Mouse (Mus musculus) mature B cell (primary cell): ENCODE measurements at regions not wholly inside any gene's neighbourhood (a gene's known extent, or its start where the extent isn't known, plus 50 kb on each side); places are given as distances from the start of the nearest gene placed in this dataset.

Source experiments
- in situ Hi-C: fragments of 300-500 bp; cut with MboI; formaldehyde crosslinking; loops from 2 replicates; pipeline ENCODE4 v1.14.3; 2019

DNA sequence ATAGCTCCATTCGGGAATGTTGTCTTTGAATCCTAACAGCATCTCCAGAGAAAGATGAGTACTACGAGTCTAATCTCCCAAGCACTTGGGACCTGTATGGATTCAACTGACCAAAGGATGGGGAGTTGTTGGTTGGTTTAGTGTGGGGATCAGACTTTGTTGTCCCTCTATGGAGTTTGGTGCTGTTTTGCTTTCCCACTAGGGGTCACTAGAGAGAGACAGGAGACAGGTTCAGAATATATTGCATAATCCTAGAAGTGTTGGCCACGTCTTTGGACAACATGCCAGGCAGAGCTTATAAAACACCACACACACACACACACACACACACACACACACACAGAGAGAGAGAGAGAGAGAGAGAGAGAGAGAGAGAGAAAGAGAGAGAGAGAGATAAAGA, 118.6 kb upstream of the Ercc6l2 start:
- in situ Hi-C loops = loop anchor here (25.0 kb wide), 1 partner anchor 341 kb away; no protein-coding TSS in a partner anchor

DNA sequence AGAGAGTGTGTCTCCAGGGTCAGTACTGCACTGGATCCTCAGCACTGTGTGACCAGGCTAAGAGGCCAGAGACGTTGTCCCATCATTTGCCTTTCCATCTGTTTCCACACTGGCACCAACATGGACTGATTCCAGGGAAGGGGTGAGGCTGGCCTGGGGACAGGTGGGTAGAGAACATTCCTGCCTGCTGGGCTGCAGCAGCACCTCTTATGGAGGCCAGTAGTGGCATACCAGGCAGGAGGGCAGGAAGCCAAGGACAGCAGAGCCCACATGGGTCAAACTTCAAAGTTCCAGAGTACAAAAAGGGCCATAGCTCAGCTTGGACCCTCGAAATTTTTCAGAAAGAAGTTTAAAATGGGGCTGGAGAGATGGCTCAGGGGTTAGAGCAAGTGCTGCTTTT, 115.4 kb upstream of the Ercc6l2 start:
- in situ Hi-C loops = loop anchor here (25.0 kb wide), 1 partner anchor 338 kb away; no protein-coding TSS in a partner anchor

DNA sequence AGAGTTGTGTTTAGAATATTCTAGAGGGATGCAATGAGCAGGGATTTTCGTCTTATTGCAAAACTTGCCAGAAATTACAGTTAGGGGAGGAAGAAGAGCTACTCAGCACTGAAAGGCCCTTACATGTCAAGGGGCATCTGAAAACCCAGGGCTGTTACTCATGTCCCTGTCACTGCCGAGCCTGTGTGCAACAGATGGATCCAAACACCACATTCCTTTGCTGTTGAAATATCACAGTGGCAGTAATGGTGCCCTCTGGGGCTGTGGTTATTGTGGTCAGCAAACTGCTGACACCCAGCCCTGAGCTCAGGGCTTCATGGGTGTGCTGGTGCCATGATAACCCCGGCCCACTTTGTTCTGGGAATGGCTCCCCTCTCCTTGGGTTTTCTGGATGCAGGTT, 114.3 kb upstream of the Ercc6l2 start:
- in situ Hi-C loops = no loop called here

DNA sequence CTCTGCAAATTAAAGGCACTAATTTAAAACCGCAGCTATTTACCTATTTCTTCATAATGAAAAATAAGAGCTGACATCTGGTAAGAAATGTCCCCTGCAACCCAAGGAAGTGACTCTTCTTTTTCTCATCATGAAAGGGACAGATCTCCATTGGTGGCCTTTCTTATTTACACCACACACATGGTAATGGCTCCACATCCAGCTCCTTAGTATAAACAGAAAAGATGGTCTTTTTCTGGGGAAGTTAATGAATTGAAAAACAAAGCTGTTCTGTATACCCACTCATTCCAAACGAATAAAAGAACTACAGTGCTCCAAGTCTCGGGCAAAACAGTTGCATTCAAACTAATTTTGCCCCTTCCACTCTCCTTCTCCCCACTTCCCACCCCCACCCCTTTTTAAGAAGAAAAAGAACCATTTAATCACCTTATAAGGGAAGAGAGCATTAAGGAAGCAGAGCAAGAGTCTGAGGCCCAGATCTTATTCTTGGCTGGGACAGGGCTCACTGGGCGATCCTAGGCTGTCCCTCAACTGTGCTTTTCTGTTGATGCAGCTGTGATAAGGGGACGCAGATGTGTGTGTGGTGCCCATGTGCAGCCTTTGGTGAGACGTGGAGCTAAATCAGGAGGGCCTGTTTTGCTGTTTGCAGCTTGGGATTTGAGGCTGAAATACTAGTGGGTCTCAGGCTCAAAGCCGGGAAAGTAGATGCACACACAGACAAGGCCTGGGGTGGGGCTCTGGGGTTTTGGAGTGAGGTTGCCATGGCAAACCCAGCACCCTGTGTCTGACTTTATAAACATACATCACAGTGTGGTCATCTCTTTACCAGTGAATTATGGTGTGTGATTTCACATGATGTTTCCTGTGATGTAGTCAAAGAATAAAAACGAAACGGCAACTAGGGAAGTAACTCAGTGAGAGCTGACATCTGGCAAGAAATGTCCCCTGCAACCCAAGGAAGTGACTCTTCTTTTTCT, 113.6 kb upstream of the Ercc6l2 start:
- in situ Hi-C loops = no loop called here

DNA sequence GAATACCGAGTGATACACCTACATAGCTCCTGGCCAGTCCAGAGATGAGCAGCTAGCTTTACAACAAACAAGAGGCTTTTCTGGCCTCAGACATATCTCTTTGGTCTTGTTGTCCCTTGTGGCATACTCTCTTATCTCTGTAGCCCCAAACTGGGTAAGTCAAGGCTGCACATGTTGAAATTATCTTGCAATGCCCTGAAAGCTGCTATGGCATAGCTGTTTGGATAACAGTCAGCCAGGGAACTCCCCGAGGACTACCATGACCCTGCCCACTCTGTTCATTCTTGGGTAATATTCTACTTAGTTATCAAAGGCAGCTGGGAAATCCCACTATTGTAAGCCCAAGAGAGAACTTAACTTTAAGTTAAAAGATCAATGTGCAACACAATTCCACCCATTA, 106.5 kb upstream of the Ercc6l2 start:
- in situ Hi-C loops = no loop called here

DNA sequence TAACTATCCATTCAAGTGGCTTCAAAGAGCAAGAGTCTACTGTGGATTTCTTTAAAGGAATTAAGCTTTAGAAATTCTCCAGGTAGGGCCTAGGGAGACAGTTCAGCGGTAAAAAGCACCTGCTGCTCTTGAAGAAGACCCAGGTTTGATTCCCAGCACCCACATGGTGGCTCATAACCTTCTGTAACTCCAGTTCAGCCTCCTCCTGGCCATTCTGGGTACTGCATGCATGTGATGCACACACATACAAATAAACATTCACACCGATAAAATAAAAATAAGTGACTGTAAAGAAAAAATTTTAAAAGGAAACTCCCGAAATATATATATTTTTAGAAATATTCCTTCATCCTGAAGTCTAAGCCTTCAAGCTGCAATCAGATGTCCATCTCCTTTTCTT, 101.9 kb upstream of the Ercc6l2 start:
- in situ Hi-C loops = no loop called here

DNA sequence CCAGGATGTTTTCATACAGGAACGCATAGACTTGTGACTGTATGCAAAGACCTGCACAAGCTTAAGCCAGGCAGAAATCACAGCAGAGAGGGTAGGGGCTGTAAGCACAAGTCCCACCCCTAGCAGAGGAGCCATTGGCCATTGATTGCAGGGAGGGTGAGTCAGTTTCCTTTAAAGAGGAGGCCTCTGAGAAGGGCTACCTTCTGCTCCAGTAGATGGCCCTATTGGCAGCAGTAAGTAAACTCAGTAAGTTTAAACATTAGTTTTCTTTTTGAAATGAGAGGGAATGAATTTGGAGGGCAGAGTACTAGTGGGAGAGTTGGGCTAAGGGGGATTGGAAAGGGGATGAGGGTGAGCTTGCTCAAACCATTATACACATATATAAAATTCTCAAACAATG, 98.5 kb upstream of the Ercc6l2 start:
- in situ Hi-C loops = no loop called here

DNA sequence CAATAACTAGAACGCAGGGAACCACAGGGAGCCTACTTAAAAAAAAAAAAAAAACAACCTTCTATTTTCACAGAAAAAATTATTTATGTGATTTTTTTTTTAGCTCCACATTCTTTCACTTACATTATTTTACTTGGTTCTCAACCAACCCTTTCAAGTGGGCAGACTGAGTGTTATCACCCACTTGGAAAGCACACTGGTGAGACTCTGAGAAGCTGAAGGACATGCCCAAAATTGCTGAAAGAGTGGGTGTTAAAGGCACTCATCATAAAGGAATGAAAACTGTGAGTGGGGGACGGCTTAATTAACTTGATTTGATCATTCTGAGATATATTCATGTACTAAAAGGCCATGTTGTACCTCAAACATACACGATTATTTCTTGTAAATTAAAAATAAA, 97.8 kb upstream of the Ercc6l2 start:
- in situ Hi-C loops = no loop called here

DNA sequence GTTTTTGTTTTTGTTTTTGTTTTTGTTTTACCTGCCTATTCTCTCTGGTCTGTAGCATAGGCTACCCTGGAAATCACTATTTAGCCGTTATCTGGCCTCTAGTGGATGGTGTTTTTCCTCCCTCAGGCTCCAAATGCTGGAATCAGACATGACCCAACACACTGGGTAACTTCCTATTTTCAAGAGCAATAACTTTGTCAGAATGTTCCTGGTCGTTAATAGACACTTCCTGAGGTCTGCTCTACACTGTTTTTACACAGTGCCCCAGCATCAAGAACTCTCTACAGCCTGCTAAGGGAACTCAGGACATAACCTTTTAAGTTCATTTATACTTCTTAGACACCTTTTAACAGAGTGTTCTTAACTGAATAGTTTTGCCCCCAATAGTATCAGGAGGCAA, 96.3 kb upstream of the Ercc6l2 start:
- in situ Hi-C loops = no loop called here

DNA sequence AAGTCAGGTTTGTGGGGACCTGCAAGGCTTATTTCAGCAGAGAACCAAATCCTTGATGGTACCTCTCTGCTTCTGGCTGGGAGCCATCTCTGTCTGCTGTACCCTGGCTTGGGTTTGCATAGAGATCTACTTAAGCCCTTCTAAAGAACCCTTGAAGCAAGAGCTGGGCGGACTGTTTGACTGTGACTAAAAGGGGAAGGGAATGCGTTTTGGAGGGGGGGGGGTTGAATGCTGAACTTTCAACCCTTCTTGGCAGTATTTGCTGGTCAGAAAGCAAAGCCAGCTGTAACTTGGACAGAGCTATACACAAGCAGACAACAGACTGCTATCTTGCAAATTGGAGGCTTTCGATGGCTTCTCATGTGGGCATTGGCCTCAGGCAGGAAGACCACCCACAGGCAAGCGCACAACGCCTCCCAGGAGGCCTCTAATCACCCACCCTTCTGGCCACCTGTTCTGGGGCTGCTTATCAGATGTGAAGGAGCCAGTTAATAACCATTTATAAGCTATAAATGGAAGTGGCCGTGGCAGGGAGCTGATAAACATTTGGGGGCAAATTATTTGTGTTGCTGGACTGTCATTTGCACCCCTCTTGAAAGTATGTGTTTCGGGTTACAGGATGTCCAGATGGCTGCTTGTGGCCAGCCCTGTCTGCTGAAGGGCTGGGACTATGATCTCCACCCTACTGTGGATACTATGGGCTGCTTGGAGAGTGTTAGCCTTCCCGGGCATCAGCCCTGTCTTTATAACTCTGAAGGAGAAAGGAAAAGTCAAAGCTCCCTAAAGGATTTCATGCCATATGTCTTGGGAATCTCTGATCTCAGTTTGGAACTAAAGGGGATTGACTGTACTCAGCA, 95.5 kb upstream of the Ercc6l2 start:
- in situ Hi-C loops = no loop called here

DNA sequence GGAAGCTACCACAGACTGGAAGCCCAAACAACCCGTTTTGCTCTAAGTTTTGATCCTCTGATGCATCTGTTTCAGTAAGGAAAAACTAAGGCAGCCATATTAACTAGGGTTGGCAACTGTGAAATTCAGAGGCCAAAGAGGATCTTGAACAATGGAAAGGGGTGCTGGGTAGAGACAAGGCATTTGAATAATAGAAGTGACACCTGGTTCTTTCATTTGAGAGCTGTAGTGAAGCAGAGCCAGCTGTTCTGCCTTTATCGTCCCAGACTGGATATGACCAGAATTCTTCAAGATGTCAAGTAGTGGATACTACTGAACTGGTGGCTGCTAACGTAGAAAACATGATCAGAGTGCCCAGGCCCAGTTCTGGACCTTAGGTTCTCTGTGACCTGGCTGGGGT, 94.4 kb upstream of the Ercc6l2 start:
- in situ Hi-C loops = no loop called here

DNA sequence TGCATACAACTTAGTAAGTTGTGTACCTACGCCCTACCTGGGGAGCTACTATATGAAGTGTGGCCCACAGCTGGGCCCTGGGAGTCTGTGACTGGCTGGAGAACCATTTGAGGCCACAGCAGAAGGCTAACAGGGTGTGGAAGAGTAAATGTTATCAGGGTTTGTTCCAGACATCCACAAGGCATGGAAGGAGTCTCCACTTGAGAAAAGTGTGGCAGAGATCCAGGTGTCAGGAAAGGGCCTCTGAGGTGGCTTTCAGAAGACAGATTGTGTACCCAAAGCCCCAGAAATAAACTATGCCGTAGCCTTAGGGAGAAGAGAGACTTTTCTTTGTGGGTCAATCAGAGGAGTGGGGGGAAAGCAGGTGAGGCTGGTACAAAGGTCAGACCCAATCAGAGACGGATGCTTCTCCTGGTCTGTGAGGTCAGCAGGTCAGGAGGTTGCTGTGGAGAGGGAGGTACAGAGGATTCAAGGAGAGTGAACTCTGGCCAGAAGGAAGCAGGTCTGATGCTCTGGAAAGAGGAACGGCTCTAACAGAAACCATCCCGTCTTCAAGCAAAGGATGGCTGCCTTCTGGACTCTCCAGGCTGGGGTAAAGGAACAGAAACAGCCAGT, 93.9 kb upstream of the Ercc6l2 start:
- in situ Hi-C loops = no loop called here

DNA sequence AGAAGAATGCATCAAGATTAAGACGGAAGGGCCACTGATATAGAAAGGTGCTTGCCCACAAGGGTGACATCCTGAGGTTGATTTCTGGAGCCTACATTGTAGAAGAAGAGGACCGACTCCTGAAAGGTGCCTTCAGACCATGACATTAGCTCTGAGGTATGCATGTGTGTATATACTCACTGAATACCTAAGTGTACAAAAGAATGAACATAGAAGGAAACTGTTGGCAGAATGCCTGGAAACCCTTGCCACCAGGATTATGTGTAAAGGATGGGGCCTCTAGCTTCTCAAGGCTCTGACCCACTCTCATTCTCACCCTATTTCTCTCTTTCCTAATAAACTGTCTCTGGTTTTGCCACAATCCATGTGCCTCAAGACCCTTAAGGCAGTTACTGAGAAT, 90.7 kb upstream of the Ercc6l2 start:
- in situ Hi-C loops = no loop called here

DNA sequence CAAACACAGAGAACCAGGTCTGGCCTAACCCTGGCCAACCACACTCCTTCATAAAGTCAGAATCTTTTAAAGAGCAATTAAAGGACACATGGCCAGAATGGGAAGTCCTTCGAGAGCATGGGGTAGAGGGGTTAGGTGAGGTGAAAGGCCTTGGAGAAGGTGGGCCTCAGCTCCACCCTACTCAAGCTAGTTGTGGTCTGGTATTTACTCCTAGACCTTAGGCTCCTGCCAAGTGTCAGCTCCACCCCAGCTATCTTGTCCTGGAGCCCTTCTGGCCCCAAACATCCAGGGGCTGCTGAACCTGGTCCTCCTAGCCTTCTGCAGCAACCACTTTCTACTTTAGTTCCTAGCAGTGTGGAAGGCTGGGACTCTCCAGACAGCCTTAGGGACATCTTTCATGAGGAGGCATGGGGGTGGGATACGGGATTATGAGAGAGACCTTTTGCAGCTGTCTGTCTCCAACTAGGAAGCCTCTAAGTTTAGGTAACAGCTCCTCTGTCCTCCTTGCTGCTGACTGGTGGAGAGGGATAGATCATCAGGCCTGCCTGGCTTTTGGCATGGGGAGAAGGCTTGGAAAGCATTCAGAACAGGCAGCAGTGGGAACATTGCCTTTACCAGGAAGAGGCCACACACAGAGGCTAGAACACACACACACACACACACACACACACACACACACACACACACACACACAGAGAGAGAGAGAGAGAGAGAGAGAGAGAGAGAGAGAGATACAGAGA, 90.0 kb upstream of the Ercc6l2 start:
- in situ Hi-C loops = no loop called here

DNA sequence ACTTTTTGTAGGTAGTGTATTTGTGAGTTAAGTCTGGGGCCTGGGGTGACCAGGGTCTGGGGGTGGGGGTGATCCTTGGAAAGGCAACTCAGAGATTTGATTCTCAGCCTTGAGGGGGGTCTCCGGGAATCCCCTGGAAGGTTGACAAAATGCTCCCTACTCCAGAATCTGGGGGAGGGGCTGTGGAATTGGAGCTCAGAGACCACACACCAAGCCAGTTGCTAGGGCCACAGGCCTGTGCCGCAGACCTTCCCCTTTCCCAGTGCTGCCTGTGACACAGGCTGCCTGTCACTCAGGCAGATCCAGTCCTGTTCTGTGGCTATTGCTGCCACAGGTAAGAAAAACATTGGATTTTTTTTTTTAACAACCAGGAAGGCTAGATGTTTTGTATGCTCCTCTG, 89.0 kb upstream of the Ercc6l2 start:
- in situ Hi-C loops = no loop called here

DNA sequence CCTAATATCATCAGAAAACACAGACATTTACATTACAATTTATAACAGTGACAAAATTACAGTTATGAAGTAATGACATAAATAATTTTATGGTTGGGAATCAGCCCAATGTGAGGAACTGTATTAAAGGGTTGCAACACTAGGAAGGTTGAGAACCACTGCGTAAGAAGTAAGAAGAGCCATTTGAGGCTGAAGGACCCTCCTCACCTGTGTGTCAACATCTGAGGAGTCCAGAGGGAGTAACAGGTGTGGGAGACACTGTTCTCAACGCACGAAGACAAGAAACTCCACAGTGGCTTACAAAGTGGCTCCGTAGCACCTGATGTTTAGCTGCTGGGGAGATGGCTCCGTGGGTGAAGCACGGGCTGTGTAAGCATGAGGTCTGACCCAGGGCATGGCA, 88.5 kb upstream of the Ercc6l2 start:
- in situ Hi-C loops = no loop called here

DNA sequence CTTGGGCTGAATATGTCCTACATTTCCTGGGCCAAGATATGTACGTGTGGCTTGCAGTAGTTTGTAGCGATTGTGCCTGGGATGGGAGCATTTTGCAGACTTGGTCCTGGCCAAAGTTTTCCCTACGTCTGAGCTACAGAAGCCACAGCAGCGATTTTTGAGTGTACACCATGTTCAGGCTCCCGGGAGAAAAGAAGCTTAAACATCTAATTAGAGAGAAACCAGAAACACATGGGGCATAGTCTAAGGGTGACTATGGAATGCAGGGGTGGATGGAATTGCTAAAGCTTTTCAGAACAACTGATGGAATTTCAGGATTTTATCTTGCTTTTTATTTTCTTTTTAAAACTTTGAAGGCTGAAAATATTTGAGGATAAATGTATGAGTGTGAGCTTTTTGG, 79.3 kb upstream of the Ercc6l2 start:
- in situ Hi-C loops = no loop called here

DNA sequence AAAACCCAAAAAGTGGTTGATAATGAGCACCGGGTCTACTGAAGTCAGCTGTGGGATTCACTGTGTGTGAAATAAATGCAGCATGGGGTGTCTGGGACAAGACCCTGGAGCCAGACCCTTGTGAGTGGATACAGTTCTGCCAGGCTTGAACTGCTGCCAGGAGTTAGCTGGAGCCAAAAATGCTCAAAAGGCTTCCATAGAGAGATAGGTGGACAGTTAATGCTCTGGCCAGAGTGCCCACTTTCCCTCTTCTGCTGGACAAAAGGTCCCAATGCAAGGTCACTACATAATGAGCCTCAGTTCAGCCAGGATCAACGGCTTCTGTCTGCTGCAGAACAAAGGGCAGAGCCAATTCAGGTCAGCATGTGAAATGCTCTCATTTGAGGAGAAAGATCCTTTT, 73.2 kb upstream of the Ercc6l2 start:
- in situ Hi-C loops = no loop called here

DNA sequence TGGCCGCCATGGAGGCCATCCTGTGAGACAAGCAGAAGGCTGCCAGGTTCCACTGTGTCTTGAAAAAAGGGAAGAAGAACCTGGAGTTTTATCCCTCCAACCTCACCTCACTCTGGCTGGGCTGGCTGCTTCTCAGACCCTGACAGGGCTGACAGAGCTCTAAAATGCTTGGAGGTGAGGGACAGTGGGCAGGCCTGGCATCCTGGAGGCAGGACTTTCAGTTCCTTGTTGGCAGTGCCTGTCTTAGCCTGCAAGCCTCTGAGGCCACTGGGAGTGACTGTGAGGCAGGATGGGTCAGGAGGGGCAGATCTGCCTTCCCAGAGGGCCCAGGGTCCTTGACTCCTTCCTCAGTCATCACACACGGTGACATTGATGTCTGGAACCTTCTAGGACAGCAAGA, 66.3 kb upstream of the Ercc6l2 start:
- in situ Hi-C loops = no loop called here

DNA sequence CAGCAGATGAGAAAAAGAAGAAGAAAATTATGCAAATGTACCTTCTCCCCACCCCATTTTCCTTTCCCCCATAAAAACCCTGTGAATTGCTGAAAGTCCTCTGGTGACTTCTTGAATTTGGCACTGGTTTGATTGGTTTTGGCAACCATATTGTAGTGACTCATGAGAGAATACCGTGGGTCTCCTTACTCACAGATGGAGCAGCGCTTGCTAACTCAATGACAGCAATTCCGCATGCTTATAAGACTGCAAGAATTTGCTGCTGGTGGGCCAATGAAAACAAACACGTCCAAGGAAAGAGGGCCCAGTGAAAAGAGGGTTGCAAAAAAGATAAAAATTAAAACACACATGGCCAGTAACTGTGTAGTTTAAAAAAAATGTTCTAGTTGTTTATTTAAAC, 65.0 kb upstream of the Ercc6l2 start:
- in situ Hi-C loops = no loop called here

DNA sequence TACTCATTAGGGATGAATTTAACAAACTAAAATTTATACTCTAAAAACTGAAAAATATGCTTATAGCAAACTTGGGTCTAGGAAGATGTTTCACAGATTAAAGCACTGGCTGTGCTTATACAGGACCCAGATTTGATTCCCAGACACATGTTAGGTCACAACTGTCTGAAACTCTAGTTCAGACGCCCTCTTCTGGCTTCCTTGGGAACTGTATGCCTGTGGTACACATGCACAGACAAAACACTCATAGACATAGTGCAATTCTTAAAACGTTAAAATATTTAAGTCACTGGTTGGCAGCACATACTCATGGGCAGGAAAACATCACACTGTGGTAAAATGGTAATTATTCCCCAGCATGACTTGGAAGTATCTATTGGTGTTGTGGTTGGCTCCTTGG, 63.8 kb upstream of the Ercc6l2 start:
- in situ Hi-C loops = no loop called here

DNA sequence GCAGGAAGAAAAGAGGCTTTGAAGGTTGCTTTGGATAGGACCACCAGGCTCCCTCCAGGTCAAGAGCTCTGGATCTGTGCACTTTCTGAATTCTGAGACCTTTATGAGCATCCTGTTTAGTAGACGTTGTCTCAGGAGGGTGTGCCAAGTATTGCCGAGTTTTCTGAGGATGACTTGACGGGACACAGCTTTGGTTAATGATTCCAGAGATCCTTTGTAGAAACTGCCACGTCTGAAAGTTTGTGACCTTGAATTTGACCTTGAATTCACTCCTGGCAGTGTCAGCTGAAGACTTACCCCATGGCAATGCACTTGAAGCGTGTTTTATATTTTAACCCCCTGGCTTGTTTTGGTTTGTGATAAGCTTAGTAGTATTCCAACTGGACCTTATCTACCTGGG, 58.0 kb upstream of the Ercc6l2 start:
- in situ Hi-C loops = no loop called here
